25 mouse cellular contexts compared by ENCODE assay signal in genomic region chr5:90414925-90415295, GRCm38 (mm10). TPM values are rescaled to one million over a fixed set of nuclear protein-coding genes. Genes with fewer than 3 reads are reported as not detected.
A peak's percentile ranks its signal among the peaks of the same experiment; 100 is the strongest.
DNase-seq lines count a peak whose midpoint lies in the region; ATAC-seq and TF ChIP-seq lines count a peak whose summit lies in the region.
"Had no signal": no experiment of that assay in that cellular context is flagged by ENCODE, and none has a peak within 500 bp of the region (broad histone marks: within the 10 kb centered on the region; RNA-seq: fewer than 3 reads in every experiment).

No protein-coding gene starts in this region.

- DNase-seq in left cerebral cortex, postnatal 4 days, result peak; percentile 3
- no peak for DNase-seq in left cerebral cortex, postnatal 10 days (ENCODE audit: extremely low spot score in 1 of 2, low spot score in 2 of 2)
- DNase-seq in CH12.LX (ENCODE audit: extremely low read depth), result no peak
- DNase-seq in brain, adult 2 months (ENCODE audit: low read depth, low spot score), result peak; percentile 4
- DNase-seq in stomach, postnatal 0 days (ENCODE audit: low spot score), result no peak
- no peak for DNase-seq in ovary, adult 18-20 months (ENCODE audit: low spot score)
- DNase-seq: adrenal gland, adult 8-10 months; cerebellum, adult 8-10 months; cerebellum, postnatal 36 days; gastrocnemius, postnatal 36 days; lung, adult 18-20 months; right cerebral cortex, postnatal 25 days; spleen, adult 18-20 months; thymus, postnatal 25 days had no signal

- H3K4me1 ChIP-seq in CH12.LX (ENCODE audit: control insufficient read depth in 1 of 2, insufficient read depth in 2 of 2), result peaks cover 0 to 11% of the 10 kb centered on the region in 2 experiments; a peak in 2 of 4 replicates
- H3K4me1 ChIP-seq in liver, embryonic 15.5 days (replicated peaks), result peaks cover 3% of the 10 kb centered on the region; the same call in 1 of the 2 replicates
- no peaks in the 10 kb centered on the region for H3K4me1 ChIP-seq in stomach, postnatal 0 days (replicated peaks; ENCODE audit: control insufficient read depth, insufficient read depth)
- H3K4me1 ChIP-seq in midbrain, embryonic 16.5 days (ENCODE audit: control insufficient read depth, insufficient read depth, low read length), result no peaks in the 10 kb centered on the region

- H3K9me3 ChIP-seq in CH12.LX (replicated peaks; ENCODE audit: low read length), result no peaks in the 10 kb centered on the region
- H3K9me3 ChIP-seq in liver, embryonic 15.5 days (replicated peaks), result no peaks in the 10 kb centered on the region
- H3K9me3 ChIP-seq in stomach, postnatal 0 days (ENCODE audit: control insufficient read depth, low read length), result no peaks in the 10 kb centered on the region
- no peaks in the 10 kb centered on the region for H3K9me3 ChIP-seq in midbrain, embryonic 16.5 days (replicated peaks; ENCODE audit: control insufficient read depth, low read length, poor library complexity, severe bottlenecking)
- H3K9me3 ChIP-seq: midbrain, embryonic 12.5 days had no signal

- no peak overlapping the region for H3K27ac ChIP-seq in CH12.LX (ENCODE audit: insufficient read depth, low read depth)
- H3K27ac ChIP-seq in liver, embryonic 15.5 days (replicated peaks), result peak overlapping the region; percentile 77
- no peak overlapping the region for H3K27ac ChIP-seq in stomach, postnatal 0 days (replicated peaks)
- no peak overlapping the region for H3K27ac ChIP-seq in midbrain, embryonic 16.5 days (ENCODE audit: low read length)
- H3K27ac ChIP-seq: hindbrain, embryonic 14.5 days; midbrain, embryonic 12.5 days had no signal

- H3K4me2 ChIP-seq in CH12.LX (ENCODE audit: insufficient read depth, low read depth, poor library complexity, severe bottlenecking), result no peak overlapping the region
- H3K4me2 ChIP-seq in liver, embryonic 15.5 days, result peak overlapping the region; percentile 26
- no peak overlapping the region for H3K4me2 ChIP-seq in stomach, postnatal 0 days (replicated peaks; ENCODE audit: low read depth)
- H3K4me2 ChIP-seq in midbrain, embryonic 16.5 days (ENCODE audit: low read length), result no peak overlapping the region
- H3K4me2 ChIP-seq: hindbrain, embryonic 14.5 days; midbrain, embryonic 12.5 days had no signal

- no peaks in the 10 kb centered on the region for H3K27me3 ChIP-seq in CH12.LX (replicated peaks)
- H3K27me3 ChIP-seq in liver, embryonic 15.5 days, result no peaks in the 10 kb centered on the region
- no peaks in the 10 kb centered on the region for H3K27me3 ChIP-seq in stomach, postnatal 0 days (ENCODE audit: control insufficient read depth, insufficient read depth, low read length)
- no peaks in the 10 kb centered on the region for H3K27me3 ChIP-seq in midbrain, embryonic 16.5 days (ENCODE audit: control insufficient read depth, insufficient read depth, low read depth, low read length)
- H3K27me3 ChIP-seq: midbrain, embryonic 12.5 days had no signal

- no peak for TF ChIP-seq EP300 in CH12.LX (IDR thresholded peaks at IDR 0.05; ENCODE audit: low read length)
- TF ChIP-seq EP300 in stomach, postnatal 0 days (optimal IDR thresholded peaks at IDR 0.05), result no peak

- intact Hi-C loops in left cerebral cortex, postnatal 4 days (cut with DNase I), result no loop called here
- intact Hi-C loops in left cerebral cortex, postnatal 10 days (cut with DNase I), result no loop called here

- no peaks in the 10 kb centered on the region for H3K79me2 ChIP-seq in CH12.LX (replicated peaks; ENCODE audit: control insufficient read depth, extremely low read depth, insufficient read depth, poor library complexity, severe bottlenecking)

- no peak overlapping the region for H3K4me3 ChIP-seq in CH12.LX (replicated peaks in 1 of 3; ENCODE audit: low read depth in 2 of 3, low read length in 2 of 3, poor library complexity in 1 of 3)
- no peak overlapping the region for H3K4me3 ChIP-seq in liver, embryonic 15.5 days (replicated peaks)
- no peak overlapping the region for H3K4me3 ChIP-seq in stomach, postnatal 0 days (ENCODE audit: low read depth, low read length)
- no peak overlapping the region for H3K4me3 ChIP-seq in midbrain, embryonic 16.5 days (ENCODE audit: low read depth, low read length)
- H3K4me3 ChIP-seq: midbrain, embryonic 12.5 days had no signal

- no peak overlapping the region for H3K9ac ChIP-seq in CH12.LX (ENCODE audit: insufficient read depth, low read depth)
- no peak overlapping the region for H3K9ac ChIP-seq in liver, embryonic 15.5 days
- no peak overlapping the region for H3K9ac ChIP-seq in stomach, postnatal 0 days (ENCODE audit: low read length)
- no peak overlapping the region for H3K9ac ChIP-seq in midbrain, embryonic 16.5 days (ENCODE audit: low read depth, low read length)
- H3K9ac ChIP-seq: hindbrain, embryonic 14.5 days; midbrain, embryonic 12.5 days had no signal

- TF ChIP-seq POLR2A in CH12.LX (IDR thresholded peaks at IDR 0.05; ENCODE audit: low read depth, low read length), result no peak

- TF ChIP-seq CTCF in CH12.LX (conservative IDR thresholded peaks at IDR 0.05 in 1 of 2, IDR thresholded peaks at IDR 0.05 in 1 of 2; ENCODE audit: low read depth in 2 of 2, low read length in 2 of 2), result no peak
- no peak for TF ChIP-seq CTCF in stomach, postnatal 0 days (IDR thresholded peaks at IDR 0.05; ENCODE audit: low read depth)

- ATAC-seq in liver, embryonic 15.5 days (ENCODE audit: insufficient read depth), result no peak
- ATAC-seq in stomach, postnatal 0 days (ENCODE audit: low FRiP score, low TSS enrichment), result no peak
- no peak for ATAC-seq in midbrain, embryonic 16.5 days
- ATAC-seq: activated CD4-positive, CD25-positive, alpha-beta regulatory T cell, adult 4 months had no signal

- no peak for TF ChIP-seq RAD21 in CH12.LX (IDR thresholded peaks at IDR 0.05; ENCODE audit: low read depth, low read length)

- 8% methylated on average over 6 of the region's 6 CpGs for WGBS in liver, embryonic 15.5 days (ENCODE audit: insufficient replicate concordance)
- 19% methylated on average over 6 of the region's 6 CpGs for WGBS in stomach, postnatal 0 days
- WGBS in midbrain, embryonic 16.5 days, result 51% methylated on average over 6 of the region's 6 CpGs

- no peaks in the 10 kb centered on the region for H3K36me3 ChIP-seq in CH12.LX (replicated peaks in 1 of 2; ENCODE audit: control insufficient read depth in 1 of 2, insufficient read depth in 1 of 2, low read length in 1 of 2)
- no peaks in the 10 kb centered on the region for H3K36me3 ChIP-seq in liver, embryonic 15.5 days (replicated peaks)
- no peaks in the 10 kb centered on the region for H3K36me3 ChIP-seq in stomach, postnatal 0 days (ENCODE audit: control insufficient read depth, insufficient read depth, low read length)
- H3K36me3 ChIP-seq in midbrain, embryonic 16.5 days (ENCODE audit: control insufficient read depth, insufficient read depth, low read length), result no peaks in the 10 kb centered on the region
- H3K36me3 ChIP-seq: midbrain, embryonic 12.5 days had no signal

- dilution Hi-C loops in CH12.LX (cut with MboI; ENCODE audit: extremely low pct_ligation_motif_present, extremely low pct_unique_long_range_greater_than_20kb, low sequenced_read_pairs), result no loop called here

- in situ Hi-C loops in CH12.LX (cut with MboI; ENCODE audit: low pct_ligation_motif_present, low pct_unique_long_range_greater_than_20kb, low sequenced_read_pairs), result loop anchor here (10.0 kb wide), 1 partner anchor 80 kb away; the partner anchor contains the start of gene Afp

TF ChIP-seq in CH12.LX, 34 proteins besides CTCF, POLR2A, EP300 and RAD21:
- TF ChIP-seq ZNF384 (IDR thresholded peaks at IDR 0.05; ENCODE audit: low read depth, low read length) (0 out of 2 replicates have a peak, but pooled peaks have one; percentile 8), MXI1 (IDR thresholded peaks at IDR 0.05; ENCODE audit: low read depth, low read length) (no peak)
TF ChIP-seq in CH12.LX: peak in this region for 1.

RNA-seq across cellular contexts. Expression of gene Alb, which starts 45.8 kb away (rescaled TPM):
- total RNA-seq in left cerebral cortex, postnatal 4 days (2021), result 1 to 10 TPM in 1 of 2 experiments, under 1 TPM in 1; 0.46 to 1.6 TPM
- under 1 TPM in 1 of 2 experiments, not detected in 1; 0.28 TPM for total RNA-seq in left cerebral cortex, postnatal 10 days (2021)
- not detected in 2 replicates for total RNA-seq in CH12.LX (2012; rRNA removed)
- 0.40 TPM in 1 of 2 replicates, not detected in the other for total RNA-seq in CH12.LX (2014; rRNA removed)
- polyA plus RNA-seq in CH12.LX (2012; ENCODE audit: insufficient read length, low read depth), result not detected in 2 replicates
- polyA plus RNA-seq in liver, embryonic 15.5 days (2015; fragmentation: Nextera tagmentation; extraction: Ambion mirVana), result 4,949 and 6,319 TPM in 2 replicates
- 23.6 and 39.8 TPM in 2 replicates for polyA plus RNA-seq in stomach, postnatal 0 days (2015; fragmentation: Nextera tagmentation; extraction: Ambion mirVana)
- polyA plus RNA-seq in midbrain, embryonic 16.5 days (2015; fragmentation: Nextera tagmentation; extraction: Ambion mirVana), result not detected in 2 replicates
- total RNA-seq: heart, postnatal 25 days; layer of hippocampus, postnatal 10 days; monocyte, adult 5-6 weeks; neutrophil, adult 5-6 weeks had no signal
- polyA plus RNA-seq: activated CD4-positive, CD25-positive, alpha-beta regulatory T cell, adult 4 months; C2C12; forebrain, embryonic 11.5 days; hindbrain, embryonic 14.5 days; midbrain, embryonic 12.5 days had no signal

RNA-seq across cellular contexts. Expression of gene Gm9958, which starts 47.9 kb away (rescaled TPM):
- total RNA-seq in left cerebral cortex, postnatal 4 days (2021), result 1 to 10 TPM; 1.6 to 1.9 TPM
- total RNA-seq in left cerebral cortex, postnatal 10 days (2021), result 1 to 10 TPM; 1.1 to 1.3 TPM
- total RNA-seq in CH12.LX (2012; rRNA removed) (0.67 and 1.2 TPM in 2 replicates), CH12.LX (2014; rRNA removed) (1.3 and 1.9 TPM in 2 replicates)
- 0.82 and 1.3 TPM in 2 replicates for polyA plus RNA-seq in CH12.LX (2012; ENCODE audit: insufficient read length, low read depth)
- polyA plus RNA-seq in liver, embryonic 15.5 days (2015; fragmentation: Nextera tagmentation; extraction: Ambion mirVana), result 1.8 and 2.4 TPM in 2 replicates
- 4.1 and 5.4 TPM in 2 replicates for polyA plus RNA-seq in stomach, postnatal 0 days (2015; fragmentation: Nextera tagmentation; extraction: Ambion mirVana)
- polyA plus RNA-seq in midbrain, embryonic 16.5 days (2015; fragmentation: Nextera tagmentation; extraction: Ambion mirVana), result 4.8 and 5.4 TPM in 2 replicates

RNA-seq across cellular contexts. Expression of gene Ankrd17, which starts 48.5 kb away (rescaled TPM):
- 100 to 1,000 TPM; 119 to 122 TPM for total RNA-seq in left cerebral cortex, postnatal 4 days (2021)
- 100 to 1,000 TPM; 108 TPM for total RNA-seq in left cerebral cortex, postnatal 10 days (2021)
- total RNA-seq in CH12.LX (2012; rRNA removed) (36.3 and 39.0 TPM in 2 replicates), CH12.LX (2014; rRNA removed) (29.8 and 31.7 TPM in 2 replicates)
- 62.6 and 71.5 TPM in 2 replicates for polyA plus RNA-seq in CH12.LX (2012; ENCODE audit: insufficient read length, low read depth)
- 7.8 and 8.8 TPM in 2 replicates for polyA plus RNA-seq in liver, embryonic 15.5 days (2015; fragmentation: Nextera tagmentation; extraction: Ambion mirVana)
- polyA plus RNA-seq in stomach, postnatal 0 days (2015; fragmentation: Nextera tagmentation; extraction: Ambion mirVana), result 12.5 and 12.9 TPM in 2 replicates
- 28.4 and 33.1 TPM in 2 replicates for polyA plus RNA-seq in midbrain, embryonic 16.5 days (2015; fragmentation: Nextera tagmentation; extraction: Ambion mirVana)

Comparison
In these comparisons a context has a peak if more than half of its experiments do, and no peak if none do; other contexts are left out.
1. DNase-seq: peak in left cerebral cortex, postnatal 4 days (single experiment) and brain, adult 2 months (single experiment); none in left cerebral cortex, postnatal 10 days (0 of 2), CH12.LX (single experiment), stomach, postnatal 0 days (single experiment) and ovary, adult 18-20 months (single experiment).
2. RNA of gene Alb, which starts 45.8 kb away (polyA plus RNA-seq): 4,949 to 6,319 TPM in liver, embryonic 15.5 days; 23.6 to 39.8 TPM in stomach, postnatal 0 days, not detected in midbrain, embryonic 16.5 days and not detected in CH12.LX; every median in the first group is over 100 times any median in the second.